Mouse (Mus musculus) heart, embryonic 12.5 days (tissue): ENCODE results near the gene Aff2. TPM values are rescaled to one million over a fixed set of nuclear protein-coding genes. Genes with fewer than 3 reads are reported as not detected.

Experiments used
- ATAC-seq: fragments of 200-750 bp; cut with Nextera tagmentation; 2 replicates; pipeline ENCODE4 v1.8.0; 2017; ENCODE audit warnings: moderate TSS enrichment, moderate library complexity; ENCODE audit not compliant: insufficient number of reproducible peaks, low FRiP score
- H3K27ac ChIP-seq: fragments of 300-500 bp; sonication (generic); 2 replicates; pipeline ENCODE4 v1.5.1; 2016; ENCODE audit warnings: mild to moderate bottlenecking, moderate library complexity; ENCODE audit not compliant: poor library complexity, severe bottlenecking
- H3K27me3 ChIP-seq: fragments of 300-500 bp; sonication (generic); replicated peaks from 2 replicates; pipeline ENCODE4 v1.6.1; 2016; ENCODE audit warnings: mild to moderate bottlenecking, moderate library complexity
- H3K36me3 ChIP-seq: fragments of 300-500 bp; sonication (generic); 2 replicates; pipeline ENCODE4 v1.6.1; 2016; ENCODE audit warnings: mild to moderate bottlenecking, moderate library complexity
- H3K4me1 ChIP-seq: fragments of 300-500 bp; sonication (generic); replicated peaks from 2 replicates; pipeline ENCODE4 v1.6.1; 2016; ENCODE audit warnings: mild to moderate bottlenecking
- H3K4me2 ChIP-seq: fragments of 300-500 bp; sonication (generic); 2 replicates; pipeline ENCODE4 v1.6.1; 2016; ENCODE audit warnings: mild to moderate bottlenecking, moderate library complexity
- H3K4me3 ChIP-seq: fragments of 300-500 bp; sonication (generic); 2 replicates; pipeline ENCODE4 v1.5.1; 2016; ENCODE audit warnings: mild to moderate bottlenecking
- H3K9ac ChIP-seq: fragments of 300-500 bp; sonication (generic); 2 replicates; pipeline ENCODE4 v1.6.1; 2016; ENCODE audit warnings: mild to moderate bottlenecking, moderate library complexity
- H3K9me3 ChIP-seq: fragments of 300-500 bp; sonication (generic); replicated peaks from 2 replicates; pipeline ENCODE4 v1.6.1; 2016; ENCODE audit warnings: mild to moderate bottlenecking, moderate library complexity
- WGBS: fragments of 180-500 bp; shearing (Covaris S2); methylation state at CpG from one replicate; pipeline ENCODE4 v1.1.7; 2016; 5-methylcytosine and 5-hydroxymethylcytosine counted together
- polyA plus RNA-seq: library from polyadenylated mRNA; unstranded; fragments of >200 nt; fragmentation: Nextera tagmentation; extraction: Ambion mirVana; gene quantifications from 2 replicates; pipeline ENCODE4 v1.2.1, GENCODE M21; 2016

The Aff2 gene
- polyA plus RNA-seq, 1 experiment from 2014 or later, result 9.7 TPM

DNA sequence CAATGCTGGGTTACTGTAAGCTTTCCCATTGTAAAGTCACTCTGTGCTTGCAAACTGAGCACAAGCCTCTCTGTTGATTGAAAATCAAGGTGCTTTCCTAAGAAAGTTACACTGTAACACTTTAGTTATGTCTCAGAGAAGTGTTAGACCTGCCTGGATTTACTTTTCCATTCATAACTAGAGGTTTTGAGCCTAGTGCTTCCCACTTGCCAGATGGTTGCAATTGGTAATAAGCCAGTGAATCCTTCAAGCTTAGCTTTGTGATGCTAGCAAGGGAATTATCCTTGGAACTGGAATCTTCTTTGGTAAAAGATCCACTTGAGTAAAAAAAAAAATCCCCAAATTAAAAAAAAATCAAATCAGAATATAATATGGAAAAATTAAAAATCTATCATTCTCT is 81.8 kb downstream of the Aff2 start:
- no peaks in the 10 kb centered on the region for H3K9me3 ChIP-seq
- H3K9ac ChIP-seq, result no peak overlapping the region
- no peak overlapping the region for H3K4me2 ChIP-seq
- H3K4me3 ChIP-seq, result no peak overlapping the region
- H3K27me3 ChIP-seq, result no peaks in the 10 kb centered on the region
- no peaks in the 10 kb centered on the region for H3K4me1 ChIP-seq
- no peak overlapping the region for H3K27ac ChIP-seq
- ATAC-seq, result no peak
- no peaks in the 10 kb centered on the region for H3K36me3 ChIP-seq

DNA sequence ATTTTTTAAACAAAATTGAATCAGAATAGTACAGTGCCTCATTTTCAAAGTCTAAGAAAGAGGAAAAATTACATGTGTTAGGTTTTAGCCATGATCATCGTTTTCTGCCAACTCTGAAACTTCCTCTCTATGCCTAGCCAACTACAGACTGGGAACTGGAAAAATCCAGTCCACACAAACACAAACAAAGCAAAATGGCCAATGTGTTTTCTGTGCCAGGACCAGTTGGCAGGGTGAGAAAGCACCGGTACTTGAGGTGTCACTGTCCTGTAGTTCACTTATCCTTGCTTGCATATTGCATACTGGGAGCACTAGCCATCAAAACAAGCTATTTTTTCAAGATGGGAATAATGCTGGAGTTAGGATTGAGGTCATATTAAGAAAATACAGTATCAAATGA is 100.8 kb downstream of the Aff2 start:
- H3K4me3 ChIP-seq, result no peak overlapping the region
- H3K4me2 ChIP-seq, result no peak overlapping the region
- WGBS, result 70% methylated on average over 2 of the region's 2 CpGs
- no peak for ATAC-seq
- no peaks in the 10 kb centered on the region for H3K27me3 ChIP-seq
- no peaks in the 10 kb centered on the region for H3K9me3 ChIP-seq
- no peak overlapping the region for H3K27ac ChIP-seq
- H3K36me3 ChIP-seq, result no peaks in the 10 kb centered on the region
- no peaks in the 10 kb centered on the region for H3K4me1 ChIP-seq
- no peak overlapping the region for H3K9ac ChIP-seq

DNA sequence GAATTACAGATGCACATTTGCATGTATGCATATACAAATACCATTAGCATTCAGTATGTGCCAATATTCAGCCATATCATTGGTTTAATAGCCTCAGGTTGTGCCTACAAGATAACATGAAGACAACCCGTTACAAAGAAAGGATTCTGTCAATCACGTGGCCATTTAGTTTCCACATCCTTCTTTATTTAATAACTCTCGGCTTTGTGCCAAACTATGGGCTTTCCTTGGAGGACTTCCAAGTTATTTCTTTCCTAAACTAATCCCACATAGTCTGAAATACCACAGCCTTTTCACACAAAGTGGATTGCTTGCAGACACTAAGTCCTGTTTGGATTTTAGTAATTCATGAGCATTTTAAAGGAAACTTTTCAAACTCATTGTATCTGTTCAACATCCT is 142.0 kb downstream of the Aff2 start:
- ATAC-seq, result no peak

DNA sequence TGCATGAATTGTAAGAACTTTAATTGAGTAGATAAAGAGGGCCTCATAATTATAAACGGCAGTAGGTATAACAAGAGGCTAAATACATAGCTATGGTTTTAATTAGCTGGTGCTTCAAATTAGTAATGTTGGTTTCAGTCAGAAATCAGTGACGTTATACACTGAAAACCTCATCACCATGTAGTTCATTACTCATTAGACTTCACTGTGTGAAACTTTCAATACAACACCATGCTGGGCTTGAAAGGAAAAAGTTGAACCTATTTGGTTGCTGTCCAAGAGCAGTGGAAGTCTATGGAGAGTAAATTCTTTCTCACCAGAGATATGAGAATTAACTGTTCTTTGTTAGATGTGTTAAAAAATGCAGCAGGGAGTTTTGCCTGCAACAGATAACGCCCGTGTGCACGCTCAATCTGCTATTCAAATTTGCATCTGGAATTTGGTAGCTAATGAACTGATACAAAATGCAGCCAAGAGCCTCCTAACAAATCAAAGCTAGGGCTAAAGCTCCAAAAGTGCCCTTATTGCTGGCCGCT is 158.0 kb downstream of the Aff2 start:
- no peak overlapping the region for H3K9ac ChIP-seq
- no peak overlapping the region for H3K4me2 ChIP-seq
- no peaks in the 10 kb centered on the region for H3K4me1 ChIP-seq
- no peak overlapping the region for H3K27ac ChIP-seq
- 66% methylated on average over 6 of the region's 6 CpGs for WGBS
- no peak overlapping the region for H3K4me3 ChIP-seq
- H3K36me3 ChIP-seq, result no peaks in the 10 kb centered on the region
- H3K9me3 ChIP-seq, result no peaks in the 10 kb centered on the region
- H3K27me3 ChIP-seq, result no peaks in the 10 kb centered on the region
- no peak for ATAC-seq

More for the DNA sequence above, 142.0 kb downstream of the Aff2 start:
- Histone ChIP-seq H3K9me3 (no peaks in the 10 kb centered on the region), H3K4me3 (no peak overlapping the region), H3K4me1 (no peaks in the 10 kb centered on the region), H3K27me3 (no peaks in the 10 kb centered on the region), H3K27ac (no peak overlapping the region), H3K36me3 (no peaks in the 10 kb centered on the region), H3K4me2 (no peak overlapping the region), H3K9ac (no peak overlapping the region)
- 50% methylated on average over 3 of the region's 3 CpGs for WGBS

DNA sequence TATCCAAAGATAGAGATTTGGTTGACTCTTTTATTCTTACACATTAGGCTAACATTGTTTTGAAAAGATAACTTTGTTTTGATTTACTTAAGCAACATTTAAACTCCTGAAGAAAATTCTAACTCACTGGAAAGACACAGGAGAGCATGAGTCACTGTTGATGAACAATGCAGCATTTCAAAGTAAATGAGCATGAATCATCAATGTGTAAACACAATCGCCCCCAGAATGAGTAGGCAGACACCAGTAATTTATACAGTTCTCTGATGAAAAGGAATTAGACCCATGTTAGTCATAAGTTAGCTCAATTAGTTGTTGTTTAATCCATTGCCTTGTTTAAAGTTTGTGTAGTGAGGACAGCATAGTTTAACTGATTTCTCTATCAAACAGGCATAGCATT is 180.7 kb downstream of the Aff2 start:
- WGBS, result 39% methylated on average over 1 of the region's 1 CpGs
- H3K9me3 ChIP-seq, result no peaks in the 10 kb centered on the region
- ATAC-seq, result no peak
- H3K4me2 ChIP-seq, result no peak overlapping the region
- no peaks in the 10 kb centered on the region for H3K27me3 ChIP-seq
- H3K4me1 ChIP-seq, result no peaks in the 10 kb centered on the region
- no peak overlapping the region for H3K9ac ChIP-seq
- no peak overlapping the region for H3K4me3 ChIP-seq
- H3K27ac ChIP-seq, result no peak overlapping the region
- H3K36me3 ChIP-seq, result no peaks in the 10 kb centered on the region

DNA sequence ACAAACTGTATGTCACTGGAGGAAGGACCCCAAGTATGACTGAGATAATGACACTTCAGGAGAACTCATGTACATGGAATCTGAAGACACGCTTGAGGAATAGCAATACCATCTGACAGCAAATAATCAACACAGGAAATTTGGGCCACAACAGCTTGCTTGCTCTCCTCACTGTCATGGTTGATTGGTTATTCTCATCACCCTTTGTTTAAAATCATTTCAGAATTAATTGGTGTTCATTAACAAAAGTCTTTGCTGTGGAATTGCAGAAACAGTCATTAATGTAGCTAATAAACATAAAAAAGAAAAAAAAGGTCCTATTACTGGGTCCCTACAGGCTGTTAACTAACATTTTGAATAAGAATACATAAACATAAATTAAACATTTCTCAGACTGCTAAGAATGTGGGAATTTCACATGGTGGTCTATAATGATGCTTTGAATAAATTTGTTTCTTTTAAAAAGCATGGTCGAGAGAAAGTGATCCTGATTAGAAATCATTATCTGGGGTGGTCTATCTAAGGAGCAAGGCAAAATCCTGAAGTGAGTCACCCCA is 219.9 kb downstream of the Aff2 start:
- no peaks in the 10 kb centered on the region for H3K9me3 ChIP-seq
- no peak overlapping the region for H3K9ac ChIP-seq
- no peak overlapping the region for H3K4me2 ChIP-seq
- no peaks in the 10 kb centered on the region for H3K4me1 ChIP-seq
- H3K36me3 ChIP-seq, result no peaks in the 10 kb centered on the region
- no peak for ATAC-seq
- H3K27ac ChIP-seq, result no peak overlapping the region
- WGBS, result 77% methylated on average over 2 of the region's 2 CpGs
- H3K4me3 ChIP-seq, result no peak overlapping the region
- H3K27me3 ChIP-seq, result no peaks in the 10 kb centered on the region

DNA sequence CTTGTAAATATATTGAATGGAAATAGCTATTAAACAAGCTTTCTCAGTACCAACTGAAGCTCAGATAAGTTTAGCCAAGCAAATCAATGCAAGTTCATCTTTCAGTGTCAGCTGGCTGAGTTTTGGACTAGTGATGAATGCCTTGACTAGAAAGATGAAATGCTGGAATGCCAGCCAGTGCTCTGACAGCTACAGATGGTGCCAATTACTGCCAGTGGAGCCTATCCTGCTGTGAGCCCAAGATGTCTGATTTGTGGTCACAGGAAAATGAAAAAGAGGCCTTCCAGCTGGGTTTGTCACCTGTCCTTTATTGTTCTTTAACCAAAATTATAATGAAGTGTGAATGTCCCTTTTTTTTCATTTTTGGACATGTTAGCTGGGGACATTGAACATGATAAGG is 248.7 kb downstream of the Aff2 start:
- H3K9ac ChIP-seq, result no peak overlapping the region
- no peaks in the 10 kb centered on the region for H3K27me3 ChIP-seq
- no peak for ATAC-seq
- no peaks in the 10 kb centered on the region for H3K9me3 ChIP-seq
- H3K4me3 ChIP-seq, result no peak overlapping the region
- no peaks in the 10 kb centered on the region for H3K4me1 ChIP-seq
- H3K36me3 ChIP-seq, result no peaks in the 10 kb centered on the region
- no peak overlapping the region for H3K27ac ChIP-seq
- H3K4me2 ChIP-seq, result no peak overlapping the region

DNA sequence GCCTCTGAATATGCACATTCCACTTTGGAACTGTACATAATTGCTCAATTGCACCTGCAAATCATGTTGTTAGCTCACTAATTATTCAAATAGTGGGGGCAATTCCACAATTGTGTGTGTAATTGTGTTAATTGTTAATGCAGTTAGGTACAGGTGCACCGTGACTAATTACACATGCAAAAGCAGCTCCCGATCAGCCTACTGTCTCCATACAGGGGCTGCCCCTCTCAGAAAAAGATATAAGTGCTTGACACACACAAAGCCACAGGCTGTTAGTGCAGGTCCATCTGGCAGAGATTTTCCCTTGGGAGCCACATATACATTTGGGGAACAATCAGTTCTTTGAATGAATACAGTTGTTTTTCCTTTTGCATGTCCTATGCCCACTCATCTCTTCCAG is 302.9 kb downstream of the Aff2 start:
- H3K4me1 ChIP-seq, result no peaks in the 10 kb centered on the region
- no peak overlapping the region for H3K9ac ChIP-seq
- no peak for ATAC-seq
- no peaks in the 10 kb centered on the region for H3K27me3 ChIP-seq
- H3K4me2 ChIP-seq, result no peak overlapping the region
- no peaks in the 10 kb centered on the region for H3K36me3 ChIP-seq
- WGBS, result 70% methylated on average over 2 of the region's 2 CpGs
- H3K4me3 ChIP-seq, result no peak overlapping the region
- H3K9me3 ChIP-seq, result no peaks in the 10 kb centered on the region
- no peak overlapping the region for H3K27ac ChIP-seq

DNA sequence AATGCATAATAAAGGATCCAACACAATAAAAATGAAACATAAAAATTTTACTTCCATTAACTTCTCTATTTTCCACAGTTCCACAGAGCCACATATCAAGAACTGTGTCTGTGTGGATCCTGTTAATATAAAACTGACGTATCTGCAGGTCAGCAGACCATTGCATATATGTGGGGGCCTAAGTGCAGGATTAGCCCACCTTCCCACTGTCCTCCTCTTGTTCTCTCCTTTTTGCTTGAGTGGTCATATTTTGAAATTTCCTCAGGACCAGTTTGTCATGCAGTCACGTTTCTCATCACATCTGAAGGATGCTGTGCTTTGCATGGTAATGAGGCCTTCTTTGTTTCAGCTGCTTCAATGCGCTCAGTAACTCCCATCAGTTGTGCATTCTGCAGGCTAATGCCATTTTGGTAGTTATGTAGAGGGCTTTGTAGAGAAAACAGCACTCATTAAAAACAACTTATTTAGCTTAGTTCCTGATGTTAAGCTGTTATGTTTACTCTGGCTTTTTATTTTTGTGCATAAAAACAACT is 306.1 kb downstream of the Aff2 start:
- no peak overlapping the region for H3K27ac ChIP-seq
- no peaks in the 10 kb centered on the region for H3K4me1 ChIP-seq
- no peak for ATAC-seq
- no peaks in the 10 kb centered on the region for H3K9me3 ChIP-seq
- WGBS, result 62% methylated on average over 3 of the region's 3 CpGs
- H3K27me3 ChIP-seq, result no peaks in the 10 kb centered on the region
- H3K36me3 ChIP-seq, result no peaks in the 10 kb centered on the region
- H3K9ac ChIP-seq, result no peak overlapping the region
- no peak overlapping the region for H3K4me3 ChIP-seq
- no peak overlapping the region for H3K4me2 ChIP-seq

DNA sequence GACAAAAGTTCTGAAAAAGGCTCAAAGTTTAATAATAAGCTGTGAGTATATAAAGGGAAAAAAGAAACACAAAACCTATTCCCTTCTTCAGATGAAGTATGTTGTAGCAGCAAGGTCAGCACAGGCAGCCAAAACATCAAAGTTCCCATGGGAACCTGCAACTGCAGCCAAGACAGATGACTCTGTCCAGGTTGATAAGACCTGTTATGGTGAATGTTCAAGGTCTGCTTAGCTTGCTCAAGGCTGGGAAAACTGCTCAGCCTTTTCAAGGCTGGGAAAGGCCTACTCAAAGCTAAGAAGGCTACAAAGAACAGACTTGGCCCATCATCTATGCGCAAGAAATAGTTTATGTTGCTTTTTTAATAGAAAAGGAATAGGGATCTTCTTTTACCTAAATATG is 315.6 kb downstream of the Aff2 start:
- H3K27me3 ChIP-seq, result no peaks in the 10 kb centered on the region
- no peaks in the 10 kb centered on the region for H3K36me3 ChIP-seq
- no peaks in the 10 kb centered on the region for H3K4me1 ChIP-seq
- WGBS, result 93% methylated on average over 1 of the region's 1 CpGs
- no peak overlapping the region for H3K4me2 ChIP-seq
- H3K9ac ChIP-seq, result no peak overlapping the region
- ATAC-seq, result no peak
- no peaks in the 10 kb centered on the region for H3K9me3 ChIP-seq
- H3K4me3 ChIP-seq, result no peak overlapping the region
- H3K27ac ChIP-seq, result no peak overlapping the region

DNA sequence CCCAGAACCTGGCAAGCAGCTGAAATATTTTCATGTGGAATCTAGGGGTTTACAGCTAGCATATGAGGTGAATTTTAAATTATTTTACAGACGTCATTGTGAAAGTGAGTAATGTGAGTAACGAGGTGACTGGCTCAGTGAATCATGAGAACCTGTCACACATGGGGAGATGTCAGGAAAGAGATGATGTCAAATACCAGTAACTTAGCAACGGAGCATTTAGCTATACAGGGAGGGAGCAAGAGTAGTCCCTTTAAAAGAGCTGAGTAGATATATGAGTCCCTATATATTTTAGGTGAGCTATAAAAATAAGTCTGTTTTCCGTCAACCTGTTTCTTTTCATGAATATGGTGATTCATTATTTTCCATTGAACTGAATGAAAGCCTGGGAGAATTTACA is 338.7 kb downstream of the Aff2 start:
- Histone ChIP-seq H3K4me2 (no peak overlapping the region), H3K4me3 (no peak overlapping the region), H3K9ac (no peak overlapping the region), H3K36me3 (no peaks in the 10 kb centered on the region), H3K27ac (no peak overlapping the region), H3K27me3 (no peaks in the 10 kb centered on the region), H3K9me3 (no peaks in the 10 kb centered on the region), H3K4me1 (no peaks in the 10 kb centered on the region)
- WGBS, result 64% methylated on average over 4 of the region's 4 CpGs
- no peak for ATAC-seq

DNA sequence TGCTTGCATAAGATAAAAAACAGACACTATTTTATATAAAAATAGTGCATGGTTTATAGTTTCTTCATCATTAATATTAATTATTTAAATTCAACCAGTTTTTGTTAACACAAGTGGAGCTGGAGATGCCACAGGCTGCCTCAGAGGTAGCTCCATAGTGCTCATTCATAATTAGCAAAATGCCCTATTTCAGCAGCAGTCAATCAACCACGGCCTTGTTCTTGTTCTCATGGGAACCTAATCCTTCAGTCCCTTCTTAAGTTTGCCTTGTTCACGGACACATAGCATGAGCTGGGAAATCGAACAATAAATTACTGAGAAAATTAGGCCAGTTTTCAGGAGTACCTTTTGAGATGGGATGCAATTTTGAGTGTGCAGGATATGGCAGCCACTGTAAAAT is 378.9 kb downstream of the Aff2 start:
- WGBS, result 70% methylated on average over 3 of the region's 3 CpGs
- H3K27me3 ChIP-seq, result no peaks in the 10 kb centered on the region
- H3K4me2 ChIP-seq, result no peak overlapping the region
- no peaks in the 10 kb centered on the region; the same call in 1 of the 2 replicates for H3K4me1 ChIP-seq
- H3K27ac ChIP-seq, result no peak overlapping the region
- ATAC-seq, result no peak
- H3K9me3 ChIP-seq, result no peaks in the 10 kb centered on the region
- H3K9ac ChIP-seq, result no peak overlapping the region
- H3K36me3 ChIP-seq, result no peaks in the 10 kb centered on the region
- no peak overlapping the region for H3K4me3 ChIP-seq
